Mouse (Mus musculus): ENCODE data around the gene Cradd.

Cradd gene

DNA sequence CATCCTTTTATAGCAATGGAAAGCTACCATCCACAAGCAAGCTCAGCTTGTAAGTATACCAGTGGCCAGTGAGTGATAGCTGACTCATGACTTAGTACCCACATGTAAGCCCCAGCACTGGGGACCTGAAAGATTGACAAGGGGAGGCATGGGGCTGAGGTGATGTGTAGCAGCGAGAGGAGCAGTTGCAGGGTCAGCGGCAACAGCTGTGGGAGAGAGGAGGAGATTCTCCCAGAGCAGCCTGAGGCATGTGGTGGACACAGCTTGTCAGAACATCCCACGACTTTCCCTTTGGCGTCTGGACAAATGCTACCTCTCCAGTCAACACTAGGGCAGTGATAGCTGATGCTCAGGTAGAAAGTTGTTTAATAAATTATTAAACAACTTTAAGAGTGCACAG is 190.9 kb downstream of the Cradd start:
- DNase-seq (ENCODE audit: extremely low spot score, low spot score) = no peak
